Mouse (Mus musculus) intestine, embryonic 15.5 days (tissue): ENCODE results near the gene H2-K1. TPM values are rescaled to one million over a fixed set of nuclear protein-coding genes. Genes with fewer than 3 reads are reported as not detected.
A peak's percentile ranks its signal among the peaks of the same experiment; 100 is the strongest.
"Not testable (repeated sequence)": the region's sequence is repeated elsewhere in the genome, so short reads cannot be mapped to it uniquely, and the experiment has no call there.

Source experiments
- ATAC-seq: fragments of 200-750 bp; cut with Nextera tagmentation; 2 replicates; pipeline ENCODE4 v1.8.0; 2017; ENCODE audit warnings: moderate TSS enrichment, moderate library complexity
- H3K27ac ChIP-seq: fragments of 300-500 bp; sonication (generic); 2 replicates; pipeline ENCODE4 v1.5.1; 2015; ENCODE audit warnings: mild to moderate bottlenecking, inconsistent platforms
- H3K27me3 ChIP-seq: fragments of 300-500 bp; sonication (generic); replicated peaks from 2 replicates; pipeline ENCODE4 v1.6.1; 2015; ENCODE audit warnings: inconsistent platforms
- H3K36me3 ChIP-seq: fragments of 300-500 bp; sonication (generic); 2 replicates; pipeline ENCODE4 v1.6.1; 2015; ENCODE audit warnings: inconsistent platforms
- H3K4me1 ChIP-seq: fragments of 300-500 bp; sonication (generic); replicated peaks from 2 replicates; pipeline ENCODE4 v1.6.1; 2015; ENCODE audit warnings: inconsistent platforms
- H3K4me2 ChIP-seq: fragments of 300-500 bp; sonication (generic); replicated peaks from 2 replicates; pipeline ENCODE4 v1.6.1; 2015; ENCODE audit warnings: mild to moderate bottlenecking, inconsistent platforms
- H3K4me3 ChIP-seq: fragments of 300-500 bp; sonication (generic); replicated peaks from 2 replicates; pipeline ENCODE4 v1.5.1; 2015; ENCODE audit warnings: inconsistent platforms
- H3K9ac ChIP-seq: fragments of 300-500 bp; sonication (generic); 2 replicates; pipeline ENCODE4 v1.6.1; 2015; ENCODE audit warnings: inconsistent platforms
- H3K9me3 ChIP-seq: fragments of 300-500 bp; sonication (generic); 2 replicates; pipeline ENCODE4 v1.6.1; 2016; ENCODE audit warnings: inconsistent platforms
- WGBS: fragments of 180-500 bp; shearing (Covaris S2); methylation state at CpG from one replicate; pipeline ENCODE4 v1.1.7; 2015; 5-methylcytosine and 5-hydroxymethylcytosine counted together
- polyA plus RNA-seq: library from polyadenylated mRNA; unstranded; fragments of >200 nt; fragmentation: Nextera tagmentation; extraction: Ambion mirVana; gene quantifications from 2 replicates; pipeline ENCODE4 v1.2.1, GENCODE M21; 2015

H2-K1 gene
- polyA plus RNA-seq, 1 experiment from 2014 or later = 190 TPM

- H3K36me3 ChIP-seq = peaks cover 25% of the 10 kb centered on the region
- H3K4me2 ChIP-seq = no peak overlapping the region
- H3K9ac ChIP-seq = no peak overlapping the region
- ATAC-seq = no peak
- peaks cover 20% of the 10 kb centered on the region for H3K4me1 ChIP-seq
- H3K4me3 ChIP-seq = no peak overlapping the region
- H3K27ac ChIP-seq = no peak overlapping the region
- 87% methylated on average over 6 of the region's 6 CpGs for WGBS
- H3K9me3 ChIP-seq = no peaks in the 10 kb centered on the region
- no peaks in the 10 kb centered on the region for H3K27me3 ChIP-seq
Observed at GRCm38 (mm10) chr17:33957493-33957892, 42.7 kb downstream of the H2-K1 start.

- Histone ChIP-seq H3K36me3 (peaks cover 20% of the 10 kb centered on the region), H3K27ac (peak overlapping the region; percentile 88; the same call in 1 of the 2 replicates), H3K9ac (peak overlapping the region; percentile 77), H3K9me3 (no peaks in the 10 kb centered on the region), H3K4me3 (peak overlapping the region; percentile 84), H3K27me3 (no peaks in the 10 kb centered on the region), H3K4me2 (peak overlapping the region; percentile 67), H3K4me1 (peaks cover 26% of the 10 kb centered on the region)
- ATAC-seq = no peak
- WGBS = 7% methylated on average over 10 of the region's 10 CpGs
Observed at GRCm38 (mm10) chr17:33956336-33956735, 43.8 kb downstream of the H2-K1 start.

- Histone ChIP-seq H3K27ac (peak within 1 kb of the TSS; percentile 94), H3K36me3 (peaks cover 20% of the 10 kb centered on the region), H3K9me3 (no peaks in the 10 kb centered on the region), H3K4me2 (peak within 1 kb of the TSS; percentile 91), H3K27me3 (no peaks in the 10 kb centered on the region), H3K4me3 (peak within 1 kb of the TSS; percentile 84), H3K4me1 (peaks cover 30% of the 10 kb centered on the region), H3K9ac (peak within 1 kb of the TSS; percentile 97)
- WGBS = under 1% methylated on average over 50 of the region's 50 CpGs
- ATAC-seq = peak; percentile 87
Observed at GRCm38 (mm10) chr17:33955555-33956214, 44.5 kb downstream of the H2-K1 start, which contains the start of the genes Vps52 and Rps18. TSS of gene Vps52 (plus strand) at chr17:33955812. TSS of gene Rps18 (minus strand) at chr17:33956001.

- peaks cover 19% of the 10 kb centered on the region for H3K36me3 ChIP-seq
- no peaks in the 10 kb centered on the region for H3K27me3 ChIP-seq
- peak; percentile 23; the same call in 1 of the 2 replicates for ATAC-seq
- peak overlapping the region; percentile 97 for H3K9ac ChIP-seq
- H3K4me1 ChIP-seq = peaks cover 38% of the 10 kb centered on the region
- peak overlapping the region; percentile 84 for H3K4me3 ChIP-seq
- under 1% methylated on average over 33 of the region's 33 CpGs for whole genome bisulfite sequencing
- peak overlapping the region; percentile 91 for H3K4me2 ChIP-seq
- H3K27ac ChIP-seq = peak overlapping the region; percentile 94
- H3K9me3 ChIP-seq = no peaks in the 10 kb centered on the region
Observed at GRCm38 (mm10) chr17:33954646-33955554, 45.2 kb downstream of the H2-K1 start.

- whole genome bisulfite sequencing = 37% methylated on average over 5 of the region's 5 CpGs
- H3K9ac ChIP-seq = peak overlapping the region; percentile 97
- no peaks in the 10 kb centered on the region for H3K9me3 ChIP-seq
- H3K4me3 ChIP-seq = peak overlapping the region; percentile 84
- H3K4me2 ChIP-seq = peak overlapping the region; percentile 91
- H3K4me1 ChIP-seq = peaks cover 43% of the 10 kb centered on the region
- peak overlapping the region; percentile 94 for H3K27ac ChIP-seq
- H3K27me3 ChIP-seq = no peaks in the 10 kb centered on the region
- ATAC-seq = no peak
- peaks cover 14% of the 10 kb centered on the region for H3K36me3 ChIP-seq
Observed at GRCm38 (mm10) chr17:33953961-33954565, 46.1 kb downstream of the H2-K1 start.

- Histone ChIP-seq H3K4me3 (peak overlapping the region; percentile 84), H3K27me3 (no peaks in the 10 kb centered on the region), H3K36me3 (peaks cover 13% of the 10 kb centered on the region), H3K4me2 (peak overlapping the region; percentile 91), H3K27ac (peak overlapping the region; percentile 41; the same call in 1 of the 2 replicates), H3K9ac (peak overlapping the region; percentile 39; the same call in 1 of the 2 replicates), H3K9me3 (no peaks in the 10 kb centered on the region), H3K4me1 (peaks cover 51% of the 10 kb centered on the region)
- ATAC-seq = no peak
- 77% methylated on average over 3 of the region's 3 CpGs for WGBS
Observed at GRCm38 (mm10) chr17:33953310-33953709, 46.8 kb downstream of the H2-K1 start.

GRCm38 (mm10) chr17:33952879-33953278 lies 47.3 kb downstream of the H2-K1 start:
- Histone ChIP-seq H3K9me3 (no peaks in the 10 kb centered on the region), H3K9ac (peak overlapping the region; percentile 39; the same call in 1 of the 2 replicates), H3K4me1 (peaks cover 52% of the 10 kb centered on the region), H3K27ac (peak overlapping the region; percentile 41), H3K27me3 (no peaks in the 10 kb centered on the region), H3K4me3 (peak overlapping the region; percentile 84), H3K36me3 (peaks cover 13% of the 10 kb centered on the region), H3K4me2 (peak overlapping the region; percentile 91)
- 81% methylated on average over 4 of the region's 4 CpGs for WGBS
- ATAC-seq = no peak

GRCm38 (mm10) chr17:33952015-33952414 lies 48.1 kb downstream of the H2-K1 start:
- ATAC-seq, H3K9me3 ChIP-seq, H3K27me3 ChIP-seq, H3K4me3 ChIP-seq: not testable (repeated sequence)
- 0 out of 2 replicates have a peak overlapping the region, but pooled peaks have one; percentile 96 for H3K27ac ChIP-seq
- H3K4me2 ChIP-seq = peak overlapping the region; percentile 91
- peaks cover 52% of the 10 kb centered on the region for H3K4me1 ChIP-seq
- WGBS = 71% methylated on average over 13 of the region's 13 CpGs
- peak overlapping the region; percentile 59 for H3K9ac ChIP-seq
- H3K36me3 ChIP-seq = peaks cover 13% of the 10 kb centered on the region

- H3K9me3 ChIP-seq = no peaks in the 10 kb centered on the region
- H3K27me3 ChIP-seq = no peaks in the 10 kb centered on the region
- WGBS = 1% methylated on average over 45 of the region's 45 CpGs
- H3K9ac ChIP-seq = peak within 1 kb of the TSS; percentile 59
- H3K4me2 ChIP-seq = peak within 1 kb of the TSS; percentile 91
- peak within 1 kb of the TSS; percentile 52 for H3K4me3 ChIP-seq
- peak within 1 kb of the TSS; percentile 96 for H3K27ac ChIP-seq
- peak; percentile 79 for ATAC-seq
- peaks cover 52% of the 10 kb centered on the region for H3K4me1 ChIP-seq
- H3K36me3 ChIP-seq = peaks cover 13% of the 10 kb centered on the region
Observed at GRCm38 (mm10) chr17:33951021-33951946, 48.9 kb downstream of the H2-K1 start, which contains the start of gene B3galt4. TSS of gene B3galt4 (minus strand) at chr17:33951488.

- H3K4me3 ChIP-seq = peak overlapping the region; percentile 52
- no peaks in the 10 kb centered on the region for H3K9me3 ChIP-seq
- H3K9ac ChIP-seq = peak overlapping the region; percentile 59
- peak overlapping the region; percentile 91 for H3K4me2 ChIP-seq
- peaks cover 16% of the 10 kb centered on the region for H3K36me3 ChIP-seq
- H3K4me1 ChIP-seq = peaks cover 52% of the 10 kb centered on the region
- H3K27ac ChIP-seq = peak overlapping the region; percentile 96
- 77% methylated on average over 10 of the region's 10 CpGs for WGBS
- ATAC-seq = no peak
- H3K27me3 ChIP-seq = no peaks in the 10 kb centered on the region
Observed at GRCm38 (mm10) chr17:33950131-33950625, 50.0 kb downstream of the H2-K1 start.
